Comparison of ENCODE assay signal across 8 mouse cellular contexts in genomic region chr10:128493695-128494666, GRCm38 (mm10). TPM values are rescaled to one million over a fixed set of nuclear protein-coding genes. Genes with fewer than 3 reads are reported as not detected.
DNase-seq lines count a peak whose midpoint lies in the region; ATAC-seq and TF ChIP-seq lines count a peak whose summit lies in the region.

TSS of gene Myl6 (minus strand) at chr10:128494145.

- no peak for TF ChIP-seq CTCF in G1E (IDR thresholded peaks at IDR 0.05; ENCODE audit: low read depth, low read length)
- peak; percentile 80 for TF ChIP-seq CTCF in layer of hippocampus, adult 2 months (conservative IDR thresholded peaks at IDR 0.05)
- TF ChIP-seq CTCF in lung, embryonic 14.5 days (IDR thresholded peaks at IDR 0.05; ENCODE audit: low read depth) = peak; percentile 86
- TF ChIP-seq CTCF in olfactory bulb, adult 2 months (IDR thresholded peaks at IDR 0.05; ENCODE audit: insufficient read depth, low read depth, low read length) = peak; percentile 95
- peak; percentile 57; the same call in 1 of the 2 replicates for TF ChIP-seq CTCF in thymus, adult 2 months (IDR thresholded peaks at IDR 0.05; ENCODE audit: borderline replicate concordance, control insufficient read depth, extremely low read depth, insufficient read depth, low read length, poor library complexity)

- peak; percentile 90 for DNase-seq in G1E (ENCODE audit: low spot score)
- DNase-seq in cerebellum, adult 18-20 months = peak; percentile 97 to 99
- DNase-seq in heart, postnatal 36 days = peak; percentile 95 to 97
- DNase-seq in layer of hippocampus, adult 2 months (ENCODE audit: low spot score in 2 of 2) = peak; percentile 98
- DNase-seq in lung, embryonic 14.5 days = peak; percentile 100
- DNase-seq in thymus, adult 2 months = peak; percentile 96

- peaks cover 72% of the 10 kb centered on the region for H3K4me1 ChIP-seq in G1E (ENCODE audit: insufficient read depth, low read depth, low read length)
- peaks cover 40% of the 10 kb centered on the region for H3K4me1 ChIP-seq in forebrain, embryonic 16.5 days (replicated peaks; ENCODE audit: control insufficient read depth, insufficient read depth, low read length)
- peaks cover 11% of the 10 kb centered on the region for H3K4me1 ChIP-seq in lung, embryonic 14.5 days (ENCODE audit: insufficient read depth)
- H3K4me1 ChIP-seq in olfactory bulb, adult 2 months (ENCODE audit: control insufficient read depth, insufficient read depth, low read length) = peaks cover 37% of the 10 kb centered on the region
- H3K4me1 ChIP-seq in thymus, adult 2 months (replicated peaks; ENCODE audit: control insufficient read depth, insufficient read depth, low read length) = peaks cover 33% of the 10 kb centered on the region

- H3K36me3 ChIP-seq in G1E (replicated peaks) = peaks cover 59% of the 10 kb centered on the region
- peaks cover 11% of the 10 kb centered on the region for H3K36me3 ChIP-seq in forebrain, embryonic 16.5 days (ENCODE audit: control insufficient read depth, insufficient read depth)
- H3K36me3 ChIP-seq in lung, embryonic 14.5 days (ENCODE audit: insufficient read depth) = peaks cover 33% of the 10 kb centered on the region
- H3K36me3 ChIP-seq in thymus, adult 2 months (ENCODE audit: control insufficient read depth, insufficient read depth, low read length) = peaks cover 23% of the 10 kb centered on the region

- TF ChIP-seq POLR2A in olfactory bulb, adult 2 months (IDR thresholded peaks at IDR 0.05; ENCODE audit: insufficient read depth, low read depth, low read length) = peak; percentile 99
- peak; percentile 94 for TF ChIP-seq POLR2A in thymus, adult 2 months (IDR thresholded peaks at IDR 0.05; ENCODE audit: control insufficient read depth, extremely low read depth, insufficient read depth, low read length, poor library complexity)

- no peaks in the 10 kb centered on the region for H3K27me3 ChIP-seq in G1E (ENCODE audit: insufficient read depth, low read length)
- H3K27me3 ChIP-seq in forebrain, embryonic 16.5 days (replicated peaks; ENCODE audit: control insufficient read depth, insufficient read depth, low read length) = no peaks in the 10 kb centered on the region
- no peaks in the 10 kb centered on the region for H3K27me3 ChIP-seq in lung, embryonic 14.5 days (ENCODE audit: insufficient read depth, low read length)
- no peaks in the 10 kb centered on the region for H3K27me3 ChIP-seq in thymus, adult 2 months (ENCODE audit: control insufficient read depth, insufficient read depth, low read length)

- ATAC-seq in G1E (ENCODE audit: extremely low read depth, insufficient number of reproducible peaks, low FRiP score, poor library complexity, severe bottlenecking) = peak; percentile 84
- ATAC-seq in forebrain, embryonic 16.5 days = peak; percentile 93
- ATAC-seq in lung, embryonic 14.5 days (ENCODE audit: insufficient read depth) = peak; percentile 91

- H3K9me3 ChIP-seq in G1E (replicated peaks) = no peaks in the 10 kb centered on the region
- H3K9me3 ChIP-seq in forebrain, embryonic 16.5 days (ENCODE audit: control insufficient read depth, low read length) = no peaks in the 10 kb centered on the region
- H3K9me3 ChIP-seq in lung, embryonic 14.5 days (ENCODE audit: low read depth, low read length) = no peaks in the 10 kb centered on the region

- peak within 1 kb of the TSS; percentile 96 for H3K27ac ChIP-seq in forebrain, embryonic 16.5 days (ENCODE audit: low read length)
- H3K27ac ChIP-seq in layer of hippocampus, adult 2 months = peak within 1 kb of the TSS; percentile 96
- H3K27ac ChIP-seq in lung, embryonic 14.5 days (ENCODE audit: low read depth) = peak within 1 kb of the TSS; percentile 95
- H3K27ac ChIP-seq in olfactory bulb, adult 2 months (ENCODE audit: insufficient read depth, low read depth, low read length) = peak within 1 kb of the TSS; percentile 96
- H3K27ac ChIP-seq in thymus, adult 2 months (ENCODE audit: control insufficient read depth, insufficient read depth, low read length) = peak within 1 kb of the TSS; percentile 87

- peak within 1 kb of the TSS; percentile 78 for H3K9ac ChIP-seq in forebrain, embryonic 16.5 days (replicated peaks; ENCODE audit: low read depth, low read length)
- H3K9ac ChIP-seq in lung, embryonic 14.5 days = peak within 1 kb of the TSS; percentile 87

- H3K4me2 ChIP-seq in forebrain, embryonic 16.5 days (ENCODE audit: low read length) = peak within 1 kb of the TSS; percentile 91
- H3K4me2 ChIP-seq in lung, embryonic 14.5 days = peak within 1 kb of the TSS; percentile 86

- intact Hi-C loops in heart, postnatal 36 days (cut with DNase I) = loop anchor here (5.0 kb wide), 1 partner anchor 33 kb away; the partner anchor contains the start of gene Esyt1

- peak within 1 kb of the TSS; percentile 73 for H3K4me3 ChIP-seq in G1E (ENCODE audit: low read depth, low read length)
- peak within 1 kb of the TSS; percentile 84 for H3K4me3 ChIP-seq in forebrain, embryonic 16.5 days (replicated peaks; ENCODE audit: low read length)
- H3K4me3 ChIP-seq in layer of hippocampus, adult 2 months = peak within 1 kb of the TSS; percentile 97
- H3K4me3 ChIP-seq in lung, embryonic 14.5 days (ENCODE audit: low read depth, low read length) = peak within 1 kb of the TSS; percentile 84
- peak within 1 kb of the TSS; percentile 75 for H3K4me3 ChIP-seq in olfactory bulb, adult 2 months (ENCODE audit: insufficient read depth, low read depth, low read length)
- peak within 1 kb of the TSS; percentile 96 for H3K4me3 ChIP-seq in thymus, adult 2 months (ENCODE audit: control insufficient read depth, insufficient read depth, low read length)

- under 1% methylated on average over 45 of the region's 45 CpGs for WGBS in forebrain, embryonic 16.5 days
- WGBS in lung, embryonic 14.5 days = under 1% methylated on average over 45 of the region's 45 CpGs
- WGBS in olfactory bulb, adult 2 months = under 1% methylated on average over 45 of the region's 45 CpGs
- under 1% methylated on average over 45 of the region's 45 CpGs for WGBS in thymus, adult 2 months

RNA-seq across cellular contexts. Expression of gene Myl6, which starts in this region (rescaled TPM):
- total RNA-seq in G1E (2014; fragmentation: Nextera tagmentation) (207 and 266 TPM in 2 replicates), G1E (2017) (1,414 and 1,457 TPM in 2 replicates)
- 273 and 359 TPM in 2 replicates for polyA plus RNA-seq in G1E (2012)
- polyA plus RNA-seq in forebrain, embryonic 16.5 days (2015; fragmentation: Nextera tagmentation; extraction: Ambion mirVana) = 599 and 678 TPM in 2 replicates
- 100 to 1,000 TPM; 267 to 286 TPM for total RNA-seq in heart, postnatal 36 days (2021)
- total RNA-seq in layer of hippocampus, adult 2 months (2021) = 100 to 1,000 TPM; 519 to 544 TPM
- 1,221 and 1,238 TPM in 2 replicates for polyA plus RNA-seq in lung, embryonic 14.5 days (2014; fragmentation: Nextera tagmentation; extraction: Ambion mirVana)
- not detected in 2 replicates for polyA plus RNA-seq in olfactory bulb, adult 2 months (2012; ENCODE audit: insufficient read depth, insufficient read length, low replicate concordance, missing spikeins)
- 445 and 566 TPM in 2 replicates for polyA plus RNA-seq in thymus, adult 2 months (2012; rRNA removed)

Comparison
In these comparisons a context has a peak if more than half of its experiments do, and no peak if none do; other contexts are left out.
1. Peak in every context shown above with its lines: DNase-seq, ATAC-seq, H3K4me3 ChIP-seq and H3K27ac ChIP-seq.